In genomic region chr11:98983551-98983950, GRCm38 (mm10) we compare ENCODE assay signal across 14 mouse cellular contexts. TPM values are rescaled to one million over a fixed set of nuclear protein-coding genes. Genes with fewer than 3 reads are reported as not detected.
A peak's percentile ranks its signal among the peaks of the same experiment; 100 is the strongest.
DNase-seq lines count a peak whose midpoint lies in the region; ATAC-seq and TF ChIP-seq lines count a peak whose summit lies in the region.
"Had no signal": no experiment of that assay in that cellular context is flagged by ENCODE, and none has a peak within 500 bp of the region (broad histone marks: within the 10 kb centered on the region; RNA-seq: fewer than 3 reads in every experiment).

No protein-coding gene starts in this region.

- no peak for TF ChIP-seq CTCF in kidney, postnatal 0 days (IDR thresholded peaks at IDR 0.05; ENCODE audit: low read depth)
- TF ChIP-seq CTCF in gastrocnemius, adult 2 months (IDR thresholded peaks at IDR 0.05): no peak

- H3K9ac ChIP-seq in forebrain, embryonic 15.5 days (replicated peaks): no peak overlapping the region
- H3K9ac ChIP-seq in forebrain, embryonic 12.5 days: no peak overlapping the region
- H3K9ac ChIP-seq in kidney, postnatal 0 days (ENCODE audit: low read depth, low read length): no peak overlapping the region
- no peak overlapping the region for H3K9ac ChIP-seq in hindbrain, embryonic 11.5 days (ENCODE audit: low read depth, low read length)
- H3K9ac ChIP-seq in midbrain, embryonic 11.5 days (ENCODE audit: low read length): no peak overlapping the region

- H3K27me3 ChIP-seq in forebrain, embryonic 15.5 days: peaks cover 7% of the 10 kb centered on the region
- peaks cover 52% of the 10 kb centered on the region for H3K27me3 ChIP-seq in forebrain, embryonic 12.5 days
- H3K27me3 ChIP-seq in kidney, postnatal 0 days (ENCODE audit: insufficient read depth, low read length): no peaks in the 10 kb centered on the region; the same call in 1 of the 2 replicates
- peaks cover 13% of the 10 kb centered on the region; the same call in 1 of the 2 replicates for H3K27me3 ChIP-seq in hindbrain, embryonic 11.5 days (ENCODE audit: control insufficient read depth, insufficient read depth, low read length)
- H3K27me3 ChIP-seq in midbrain, embryonic 11.5 days (ENCODE audit: control insufficient read depth, insufficient read depth, low read length): peaks cover 26% of the 10 kb centered on the region

- 48% methylated on average over 8 of the region's 8 CpGs for WGBS in forebrain, embryonic 15.5 days
- 51% methylated on average over 8 of the region's 8 CpGs for WGBS in forebrain, embryonic 12.5 days
- 41% methylated on average over 8 of the region's 8 CpGs for WGBS in kidney, postnatal 0 days
- 43% methylated on average over 8 of the region's 8 CpGs for WGBS in hindbrain, embryonic 11.5 days
- WGBS in midbrain, embryonic 11.5 days: 47% methylated on average over 8 of the region's 8 CpGs

- H3K27ac ChIP-seq in forebrain, embryonic 15.5 days (replicated peaks): no peak overlapping the region
- H3K27ac ChIP-seq in forebrain, embryonic 12.5 days: no peak overlapping the region
- no peak overlapping the region for H3K27ac ChIP-seq in kidney, postnatal 0 days
- H3K27ac ChIP-seq in hindbrain, embryonic 11.5 days (ENCODE audit: low read depth, low read length): no peak overlapping the region
- H3K27ac ChIP-seq in midbrain, embryonic 11.5 days (ENCODE audit: low read depth, low read length): no peak overlapping the region
- no peak overlapping the region for H3K27ac ChIP-seq in gastrocnemius, adult 2 months

- no peaks in the 10 kb centered on the region; the same call in 1 of the 2 replicates for H3K36me3 ChIP-seq in forebrain, embryonic 15.5 days
- no peaks in the 10 kb centered on the region for H3K36me3 ChIP-seq in forebrain, embryonic 12.5 days (replicated peaks)
- no peaks in the 10 kb centered on the region for H3K36me3 ChIP-seq in kidney, postnatal 0 days (ENCODE audit: insufficient read depth, low read length)
- H3K36me3 ChIP-seq in hindbrain, embryonic 11.5 days (ENCODE audit: control insufficient read depth, insufficient read depth, low read length): no peaks in the 10 kb centered on the region
- H3K36me3 ChIP-seq in midbrain, embryonic 11.5 days (ENCODE audit: control insufficient read depth, insufficient read depth, low read length): no peaks in the 10 kb centered on the region

- intact Hi-C loops in gastrocnemius, adult 2 months (cut with DNase I): loop anchor here (5.0 kb wide), 3 partner anchors 54 to 169 kb away; no protein-coding TSS in a partner anchor

- H3K9me3 ChIP-seq in forebrain, embryonic 15.5 days: no peaks in the 10 kb centered on the region
- no peaks in the 10 kb centered on the region for H3K9me3 ChIP-seq in forebrain, embryonic 12.5 days
- H3K9me3 ChIP-seq in kidney, postnatal 0 days (replicated peaks; ENCODE audit: low read length): no peaks in the 10 kb centered on the region
- H3K9me3 ChIP-seq in hindbrain, embryonic 11.5 days (ENCODE audit: control insufficient read depth, low read length): no peaks in the 10 kb centered on the region
- H3K9me3 ChIP-seq in midbrain, embryonic 11.5 days (ENCODE audit: control insufficient read depth, low read length): no peaks in the 10 kb centered on the region

- H3K4me3 ChIP-seq in forebrain, embryonic 15.5 days: peak overlapping the region; percentile 50; the same call in 1 of the 2 replicates
- no peak overlapping the region for H3K4me3 ChIP-seq in forebrain, embryonic 12.5 days (replicated peaks)
- H3K4me3 ChIP-seq in kidney, postnatal 0 days (replicated peaks; ENCODE audit: low read depth, low read length): no peak overlapping the region
- no peak overlapping the region for H3K4me3 ChIP-seq in hindbrain, embryonic 11.5 days (ENCODE audit: low read depth, low read length)
- no peak overlapping the region for H3K4me3 ChIP-seq in midbrain, embryonic 11.5 days (ENCODE audit: low read depth, low read length)
- no peak overlapping the region for H3K4me3 ChIP-seq in gastrocnemius, adult 2 months
- H3K4me3 ChIP-seq: erythroblast, embryonic 14.5 days had no signal

- peak overlapping the region; percentile 78 for H3K4me2 ChIP-seq in forebrain, embryonic 15.5 days (replicated peaks)
- H3K4me2 ChIP-seq in forebrain, embryonic 12.5 days: no peak overlapping the region
- peak overlapping the region; percentile 98; the same call in 1 of the 2 replicates for H3K4me2 ChIP-seq in kidney, postnatal 0 days (ENCODE audit: low read length)
- H3K4me2 ChIP-seq in hindbrain, embryonic 11.5 days (replicated peaks; ENCODE audit: low read depth, low read length): peak overlapping the region; percentile 96; the same call in 1 of the 2 replicates
- no peak overlapping the region for H3K4me2 ChIP-seq in midbrain, embryonic 11.5 days

- peaks cover 11% of the 10 kb centered on the region for H3K4me1 ChIP-seq in forebrain, embryonic 15.5 days
- peaks cover 22% of the 10 kb centered on the region for H3K4me1 ChIP-seq in forebrain, embryonic 12.5 days
- peaks cover 6% of the 10 kb centered on the region; the same call in 1 of the 2 replicates for H3K4me1 ChIP-seq in kidney, postnatal 0 days (replicated peaks; ENCODE audit: insufficient read depth, low read length)
- peaks cover 8% of the 10 kb centered on the region; the same call in 1 of the 2 replicates for H3K4me1 ChIP-seq in hindbrain, embryonic 11.5 days (replicated peaks; ENCODE audit: control insufficient read depth, insufficient read depth, low read length)
- peaks cover 9% of the 10 kb centered on the region for H3K4me1 ChIP-seq in midbrain, embryonic 11.5 days (ENCODE audit: control insufficient read depth, insufficient read depth, low read length)

- no peak for ATAC-seq in forebrain, embryonic 15.5 days (replicated peaks)
- no peak for ATAC-seq in forebrain, embryonic 12.5 days (ENCODE audit: low FRiP score)
- no peak for ATAC-seq in kidney, postnatal 0 days (replicated peaks; ENCODE audit: low FRiP score, low read depth)
- no peak for ATAC-seq in hindbrain, embryonic 11.5 days (ENCODE audit: low FRiP score)
- ATAC-seq in midbrain, embryonic 11.5 days (ENCODE audit: low FRiP score): no peak

- DNase-seq in kidney, postnatal 0 days (ENCODE audit: low spot score): no peak
- no peak for DNase-seq in kidney, postnatal 14 days
- no peak for DNase-seq in hindbrain, embryonic 11.5 days (ENCODE audit: low spot score)
- DNase-seq in midbrain, embryonic 11.5 days (ENCODE audit: low spot score, missing footprints): peak; percentile 85
- no peak for DNase-seq in gastrocnemius, adult 2 months
- no peak for DNase-seq in testis, postnatal 10 days (ENCODE audit: low spot score)
- DNase-seq: right cerebral cortex, postnatal 14 days had no signal

RNA-seq across cellular contexts. Expression of gene Gjd3, which starts 0.7 kb away (rescaled TPM):
- polyA plus RNA-seq in forebrain, embryonic 15.5 days (2015; fragmentation: Nextera tagmentation; extraction: Ambion mirVana): 0.62 and 0.84 TPM in 2 replicates
- 0.24 and 0.47 TPM in 2 replicates for polyA plus RNA-seq in forebrain, embryonic 12.5 days (2016; fragmentation: Nextera tagmentation; extraction: Ambion mirVana)
- polyA plus RNA-seq in kidney, postnatal 0 days (2015; fragmentation: Nextera tagmentation; extraction: Ambion mirVana): 1.1 and 1.6 TPM in 2 replicates
- 0.28 and 0.74 TPM in 2 replicates for polyA plus RNA-seq in hindbrain, embryonic 11.5 days (2014; fragmentation: Nextera tagmentation; extraction: Ambion mirVana)
- polyA plus RNA-seq in midbrain, embryonic 11.5 days (2014; fragmentation: Nextera tagmentation; extraction: Ambion mirVana): not detected in 2 replicates
- total RNA-seq in gastrocnemius, adult 2 months (2021): not detected
- total RNA-seq: gastrocnemius, adult 8-10 months had no signal
- polyA plus RNA-seq: C2C12; erythroblast, embryonic 14.5 days; liver, embryonic 16.5 days; stomach, embryonic 14.5 days had no signal

RNA-seq across cellular contexts. Expression of gene Top2a, which starts 40.4 kb away (rescaled TPM):
- polyA plus RNA-seq in forebrain, embryonic 15.5 days (2015; fragmentation: Nextera tagmentation; extraction: Ambion mirVana): 126 and 141 TPM in 2 replicates
- polyA plus RNA-seq in forebrain, embryonic 12.5 days (2016; fragmentation: Nextera tagmentation; extraction: Ambion mirVana): 355 and 367 TPM in 2 replicates
- polyA plus RNA-seq in kidney, postnatal 0 days (2015; fragmentation: Nextera tagmentation; extraction: Ambion mirVana): 70.5 and 85.9 TPM in 2 replicates
- polyA plus RNA-seq in hindbrain, embryonic 11.5 days (2014; fragmentation: Nextera tagmentation; extraction: Ambion mirVana): 332 and 333 TPM in 2 replicates
- polyA plus RNA-seq in midbrain, embryonic 11.5 days (2014; fragmentation: Nextera tagmentation; extraction: Ambion mirVana): 431 and 436 TPM in 2 replicates
- under 1 TPM; 0.11 to 0.18 TPM for total RNA-seq in gastrocnemius, adult 2 months (2021)

RNA-seq across cellular contexts. Expression of gene Rara, which starts 55.9 kb away (rescaled TPM):
- 9.2 and 9.9 TPM in 2 replicates for polyA plus RNA-seq in forebrain, embryonic 15.5 days (2015; fragmentation: Nextera tagmentation; extraction: Ambion mirVana)
- polyA plus RNA-seq in forebrain, embryonic 12.5 days (2016; fragmentation: Nextera tagmentation; extraction: Ambion mirVana): 14.0 and 16.4 TPM in 2 replicates
- 25.7 and 26.3 TPM in 2 replicates for polyA plus RNA-seq in kidney, postnatal 0 days (2015; fragmentation: Nextera tagmentation; extraction: Ambion mirVana)
- polyA plus RNA-seq in hindbrain, embryonic 11.5 days (2014; fragmentation: Nextera tagmentation; extraction: Ambion mirVana): 48.3 and 51.2 TPM in 2 replicates
- 13.2 and 14.8 TPM in 2 replicates for polyA plus RNA-seq in midbrain, embryonic 11.5 days (2014; fragmentation: Nextera tagmentation; extraction: Ambion mirVana)
- total RNA-seq in gastrocnemius, adult 2 months (2021): 10 to 100 TPM; 10.2 to 12.4 TPM

RNA-seq across cellular contexts. Expression of gene Igfbp4, which starts 57.5 kb away (rescaled TPM):
- polyA plus RNA-seq in forebrain, embryonic 15.5 days (2015; fragmentation: Nextera tagmentation; extraction: Ambion mirVana): 138 and 142 TPM in 2 replicates
- polyA plus RNA-seq in forebrain, embryonic 12.5 days (2016; fragmentation: Nextera tagmentation; extraction: Ambion mirVana): 214 and 247 TPM in 2 replicates
- 584 and 616 TPM in 2 replicates for polyA plus RNA-seq in kidney, postnatal 0 days (2015; fragmentation: Nextera tagmentation; extraction: Ambion mirVana)
- polyA plus RNA-seq in hindbrain, embryonic 11.5 days (2014; fragmentation: Nextera tagmentation; extraction: Ambion mirVana): 288 and 295 TPM in 2 replicates
- 207 and 209 TPM in 2 replicates for polyA plus RNA-seq in midbrain, embryonic 11.5 days (2014; fragmentation: Nextera tagmentation; extraction: Ambion mirVana)
- total RNA-seq in gastrocnemius, adult 2 months (2021): 10 to 100 TPM; 30.4 to 36.8 TPM

Comparison
In these comparisons a context has a peak if more than half of its experiments do, and no peak if none do; other contexts are left out.
1. H3K4me2 ChIP-seq: peak in forebrain, embryonic 15.5 days (single experiment), kidney, postnatal 0 days (single experiment) and hindbrain, embryonic 11.5 days (single experiment); none in forebrain, embryonic 12.5 days (single experiment) and midbrain, embryonic 11.5 days (single experiment).